Comparison of ENCODE assay signal across 18 mouse cellular contexts in the genomic region with DNA sequence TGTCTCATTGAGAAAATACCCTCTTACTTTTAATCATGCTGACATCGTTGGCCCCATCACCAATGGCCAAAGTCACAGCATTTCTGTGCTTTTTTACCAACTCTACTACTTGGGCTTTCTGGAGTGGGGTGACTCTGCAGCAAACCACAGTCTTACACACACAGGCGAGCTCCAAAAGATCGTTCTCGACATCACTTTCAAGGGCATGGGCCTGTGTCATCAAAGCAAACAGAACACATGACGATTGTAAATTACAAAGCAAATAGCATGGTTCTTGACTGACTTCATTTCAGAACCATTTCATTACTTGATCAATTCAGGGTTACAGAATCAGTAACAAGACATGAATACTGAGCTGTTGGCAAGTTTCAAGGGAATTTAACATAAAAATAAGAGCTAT.
"Had no signal": no experiment of that assay in that cellular context is flagged by ENCODE, and none has a peak within 500 bp of the region (broad histone marks: within the 10 kb centered on the region; RNA-seq: fewer than 3 reads in every experiment).

No protein-coding gene starts in this region.

- H3K4me3 ChIP-seq: midbrain, embryonic 10.5 days; midbrain, embryonic 12.5 days; myocyte; neural tube, embryonic 13.5 days; neural tube, embryonic 15.5 days had no signal

- H3K36me3 ChIP-seq: midbrain, embryonic 10.5 days; midbrain, embryonic 12.5 days; neural tube, embryonic 13.5 days; neural tube, embryonic 15.5 days had no signal

- ATAC-seq: midbrain, embryonic 16.5 days had no signal

- H3K9ac ChIP-seq: lung, embryonic 14.5 days; midbrain, embryonic 12.5 days; neural tube, embryonic 13.5 days; neural tube, embryonic 15.5 days had no signal

- H3K4me1 ChIP-seq: neural tube, embryonic 15.5 days had no signal

- H3K27ac ChIP-seq: midbrain, embryonic 10.5 days; midbrain, embryonic 12.5 days; neural tube, embryonic 13.5 days; neural tube, embryonic 15.5 days had no signal

- H3K27me3 ChIP-seq: midbrain, embryonic 12.5 days; neural tube, embryonic 13.5 days; neural tube, embryonic 15.5 days had no signal

- DNase-seq: lung, embryonic 14.5 days; lung, postnatal 10 days; lung, postnatal 4 days; midbrain, embryonic 14.5 days; retina, postnatal 1 day; right cerebral cortex, adult 18-20 months; right cerebral cortex, postnatal 25 days; right cerebral cortex, postnatal 4 days; spleen, adult 18-20 months; thymus, adult 18-20 months; thymus, postnatal 14 days; thymus, postnatal 36 days had no signal

- H3K9me3 ChIP-seq: midbrain, embryonic 10.5 days; midbrain, embryonic 12.5 days; neural tube, embryonic 13.5 days; neural tube, embryonic 15.5 days had no signal

- H3K4me2 ChIP-seq: lung, embryonic 14.5 days; midbrain, embryonic 12.5 days; neural tube, embryonic 13.5 days; neural tube, embryonic 15.5 days had no signal
